Mouse (Mus musculus) cerebellum, adult 9-10 months (tissue): ENCODE measurements at regions not wholly inside any gene's neighbourhood (a gene's known extent, or its start where the extent isn't known, plus 50 kb on each side); places are given as distances from the start of the nearest gene placed in this dataset.

Source experiments
- DNase-seq: peaks from one replicate; pipeline ENCODE4 v3.0.0; 2022

DNA sequence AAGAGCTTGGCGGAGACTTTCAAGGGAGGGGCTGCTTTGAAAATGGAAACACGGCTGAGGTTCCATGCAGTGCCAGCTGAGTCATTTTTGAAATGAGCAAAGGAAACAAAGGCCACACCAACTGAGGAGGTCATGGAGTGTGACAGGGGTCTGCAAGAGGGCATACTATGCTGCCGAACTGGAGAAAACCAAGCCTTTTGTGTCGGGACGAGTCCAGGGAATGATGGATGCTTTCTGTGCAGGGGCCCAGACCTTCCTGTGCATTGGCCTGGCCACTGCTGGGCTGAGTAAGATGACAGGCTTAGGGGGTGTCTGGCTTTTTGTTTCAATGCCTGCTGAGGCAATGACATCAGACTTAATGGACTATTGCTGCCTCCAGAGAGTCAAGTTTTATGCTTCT lies 203.8 kb upstream of the Ubash3b start:
- DNase-seq = no peak

GRCm38 (mm10) chr9:41364442-41365250 lies 203.1 kb upstream of the Ubash3b start:
- no peak for DNase-seq

- DNase-seq = no peak
Observed at GRCm38 (mm10) chr9:41360356-41360755, 198.9 kb upstream of the Ubash3b start.

GRCm38 (mm10) chr9:41359286-41359685 lies 197.8 kb upstream of the Ubash3b start:
- DNase-seq = no peak

DNA sequence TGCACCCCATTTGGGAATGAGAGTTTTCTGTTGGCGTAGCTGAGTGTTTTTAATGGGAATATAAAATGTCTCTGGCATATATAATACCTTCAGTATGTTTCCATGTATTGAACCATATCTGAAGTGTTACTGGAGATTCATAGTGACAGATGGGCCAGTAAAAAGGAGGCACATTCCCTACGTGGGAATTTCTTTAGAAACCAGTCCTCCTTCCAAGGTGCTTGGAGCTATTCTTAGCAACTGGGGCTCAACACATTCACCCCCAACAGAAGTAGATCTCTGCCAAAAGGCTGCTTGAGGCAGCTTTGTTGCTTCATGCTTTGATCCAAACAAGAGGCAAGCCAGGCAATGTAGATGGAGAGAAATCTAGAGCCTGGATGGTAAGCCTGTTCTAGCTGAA lies 183.8 kb upstream of the Ubash3b start:
- no peak for DNase-seq

GRCm38 (mm10) chr9:41337375-41337774 lies 175.9 kb upstream of the Ubash3b start:
- no peak for DNase-seq

DNA sequence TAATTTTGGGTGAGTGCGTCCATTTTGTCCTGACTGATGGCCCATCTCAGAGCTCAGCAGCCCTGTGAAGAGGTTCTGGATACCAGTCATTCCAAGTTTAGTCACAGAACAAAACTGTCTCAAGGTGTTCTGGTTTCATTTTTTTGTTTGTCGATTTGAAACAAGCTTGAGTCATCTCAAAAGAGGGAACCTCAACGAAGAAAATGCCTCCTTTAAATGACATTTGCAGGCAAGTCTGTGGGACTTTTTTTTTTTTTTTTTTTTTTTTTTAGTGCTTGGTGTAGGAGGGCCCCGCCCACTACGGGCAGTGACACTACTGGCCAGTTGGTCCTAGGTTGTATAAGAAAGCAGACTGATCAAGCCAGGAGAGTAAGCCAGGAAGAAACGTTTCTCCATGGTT lies 175.3 kb upstream of the Ubash3b start:
- DNase-seq = no peak

DNA sequence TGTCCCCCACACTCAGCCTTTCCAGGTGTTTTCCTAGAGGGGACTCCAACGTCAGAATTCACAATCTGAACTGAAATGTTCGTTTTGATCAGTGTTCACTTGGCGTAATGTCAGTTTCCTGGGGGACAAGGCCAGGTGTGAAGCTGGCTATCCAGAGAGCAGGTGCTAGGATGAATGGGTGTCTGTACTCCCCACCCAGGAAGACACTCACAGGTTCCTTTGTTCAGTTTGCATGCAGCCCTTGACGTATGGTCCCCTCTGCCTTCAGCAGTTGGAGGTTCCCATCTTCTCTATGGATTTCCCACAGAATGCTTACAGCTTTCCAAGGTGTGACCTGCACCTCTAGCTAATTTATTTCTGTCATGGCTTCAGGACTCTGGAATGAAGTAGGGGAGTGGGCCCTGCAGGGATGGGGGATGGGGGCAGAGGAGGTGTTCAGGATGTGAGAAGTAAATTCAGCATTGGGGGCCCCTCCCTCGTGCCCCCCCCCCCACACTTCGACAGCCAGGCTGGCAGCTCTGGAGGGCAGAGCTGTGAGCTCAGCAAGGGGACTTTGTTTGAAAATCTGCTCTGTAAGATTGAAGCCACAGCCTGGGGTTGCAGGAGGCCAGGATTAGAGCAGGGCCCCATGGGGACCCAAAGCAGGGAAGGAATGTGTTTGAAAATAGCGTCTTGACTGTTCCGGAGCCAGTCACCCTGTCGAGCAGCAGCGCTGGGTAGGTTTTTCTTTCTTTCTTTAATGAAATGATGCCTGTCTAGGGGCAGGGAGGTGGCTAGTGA lies 173.2 kb upstream of the Ubash3b start:
- DNase-seq = no peak

DNA sequence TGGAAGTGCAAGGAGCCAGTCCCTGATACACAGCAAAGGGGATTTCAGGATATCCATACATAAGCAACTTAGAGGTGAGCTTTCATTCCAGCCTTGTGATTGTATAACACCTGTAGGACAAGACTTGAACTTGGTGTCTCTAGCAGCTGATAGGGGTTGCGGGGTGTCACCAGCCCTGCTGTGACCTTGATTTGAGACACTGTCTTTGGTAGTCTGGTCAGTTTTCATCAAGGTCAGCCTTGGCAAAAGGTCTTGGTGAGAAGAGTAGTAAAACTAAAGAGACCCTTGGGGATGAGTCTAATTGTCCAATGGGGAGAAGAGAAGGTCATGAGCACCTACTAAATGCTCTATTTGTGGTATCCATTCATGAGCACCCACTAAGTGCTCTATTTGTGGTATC lies 172.0 kb upstream of the Ubash3b start:
- DNase-seq = no peak

- no peak for DNase-seq
Observed at GRCm38 (mm10) chr9:41328959-41329358, 167.5 kb upstream of the Ubash3b start.

DNA sequence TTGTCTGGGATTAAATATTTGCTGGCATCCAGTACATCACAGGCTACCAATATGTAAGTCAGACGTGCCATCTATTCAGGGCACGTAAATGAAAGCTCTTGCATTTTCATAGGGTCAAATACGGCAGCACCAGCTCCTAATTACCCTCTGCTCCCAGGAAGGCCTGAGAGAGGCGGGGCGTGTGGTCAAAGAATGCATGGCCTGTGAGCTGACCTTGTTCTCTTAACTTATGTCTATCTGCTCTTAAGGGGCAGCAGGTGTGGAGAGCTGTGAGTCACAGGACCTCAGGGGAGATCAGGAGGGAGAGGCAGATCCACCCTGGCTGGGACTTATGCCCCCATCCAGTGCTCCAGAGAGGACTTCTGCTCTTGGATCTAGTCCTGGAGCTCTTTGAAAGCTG lies 167.0 kb upstream of the Ubash3b start:
- DNase-seq = no peak

GRCm38 (mm10) chr9:41328056-41328455 lies 166.6 kb upstream of the Ubash3b start:
- no peak for DNase-seq

GRCm38 (mm10) chr9:41327561-41327960 lies 166.1 kb upstream of the Ubash3b start:
- no peak for DNase-seq

GRCm38 (mm10) chr9:41326772-41327560 lies 165.5 kb upstream of the Ubash3b start:
- no peak for DNase-seq

DNA sequence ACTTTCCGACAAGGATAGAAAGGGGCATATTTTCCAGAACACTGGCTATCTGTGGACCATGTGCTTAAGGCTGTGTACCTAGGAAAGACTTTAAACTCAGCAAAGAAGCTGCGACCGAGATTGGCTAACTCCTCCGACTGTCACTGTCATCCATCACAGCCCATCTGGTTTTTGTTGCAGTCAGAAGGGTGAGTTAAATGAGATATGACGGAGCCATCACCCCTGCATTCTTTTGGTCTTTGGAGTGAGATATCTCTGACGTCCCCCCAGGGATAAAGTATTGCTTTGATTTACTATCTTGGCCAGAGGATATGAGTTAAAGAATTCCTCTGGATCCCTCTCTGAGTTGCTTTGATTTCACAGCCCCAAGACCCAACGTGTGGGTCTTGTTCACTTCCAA lies 160.0 kb upstream of the Ubash3b start:
- DNase-seq = no peak

DNA sequence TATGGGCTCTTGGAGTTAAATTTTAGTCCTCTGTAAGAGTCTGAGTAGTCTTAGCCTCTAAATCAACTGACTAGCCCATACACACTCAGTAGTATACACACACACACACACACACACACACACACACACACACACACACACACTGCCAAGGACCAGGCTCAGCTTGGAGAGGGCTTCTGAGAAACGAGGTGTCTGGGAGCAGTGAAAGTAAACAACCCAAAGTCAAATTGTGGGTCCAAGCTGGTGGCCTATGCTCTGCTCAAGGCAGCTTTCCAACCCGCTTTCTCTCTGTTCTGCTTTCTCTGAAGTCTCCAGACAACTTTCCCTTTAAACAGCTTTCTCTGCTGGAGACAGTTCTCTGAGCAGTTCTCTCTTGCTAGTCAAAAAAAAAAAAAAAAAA lies 157.6 kb upstream of the Ubash3b start:
- DNase-seq = no peak

DNA sequence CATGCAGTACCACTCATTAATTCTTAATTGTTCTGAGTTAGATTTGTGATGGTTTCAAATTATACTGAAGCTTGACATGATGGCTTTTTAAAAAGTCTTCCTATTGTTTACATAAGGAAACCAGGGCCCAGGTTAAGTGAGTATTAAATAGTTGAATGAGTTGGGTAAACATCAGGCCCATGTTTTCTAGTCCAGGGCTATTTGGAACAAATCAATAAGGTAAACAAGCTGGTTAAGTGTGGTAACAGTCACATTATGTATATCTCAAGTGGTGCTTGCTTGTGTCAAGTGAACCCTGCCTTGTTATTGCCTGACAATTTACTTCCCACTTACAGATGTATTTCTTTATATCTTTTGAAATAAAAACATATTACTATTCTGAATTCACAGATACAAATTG lies 144.7 kb upstream of the Ubash3b start:
- DNase-seq = no peak

GRCm38 (mm10) chr9:41303494-41303828 lies 142.0 kb upstream of the Ubash3b start:
- DNase-seq = no peak

GRCm38 (mm10) chr9:41302809-41303493 lies 141.5 kb upstream of the Ubash3b start:
- peak; percentile 15 for DNase-seq

GRCm38 (mm10) chr9:41286145-41286468 lies 124.6 kb upstream of the Ubash3b start:
- DNase-seq = no peak

- no peak for DNase-seq
Observed at GRCm38 (mm10) chr9:41285266-41286144, 124.0 kb upstream of the Ubash3b start.

DNA sequence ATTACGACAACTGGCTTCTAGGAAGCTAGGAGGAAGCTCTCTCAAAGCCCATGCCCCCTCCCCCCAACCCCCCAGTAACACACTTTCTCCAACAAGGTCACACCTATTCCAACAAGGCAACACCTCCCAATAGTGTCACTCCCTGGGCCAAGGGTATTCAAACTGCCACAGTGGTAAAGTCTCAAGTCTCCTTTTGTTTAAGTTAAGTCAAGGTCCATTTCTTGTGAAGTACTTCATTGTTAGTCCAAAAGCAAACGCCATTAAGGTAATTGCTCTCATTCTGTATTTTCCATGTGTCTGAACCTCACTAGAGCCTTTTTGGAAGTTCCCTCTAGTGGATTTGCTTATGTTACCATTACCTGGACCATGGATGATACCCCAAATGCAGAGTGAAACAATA lies 116.2 kb upstream of the Ubash3b start:
- no peak for DNase-seq
